Mouse (Mus musculus) embryo, embryonic 11.5 days (tissue): ENCODE measurements around the gene Olfr1308.

Source experiments
- DNase-seq: peaks from one replicate; pipeline ENCODE4 v3.0.0-alpha.2; 2012; ENCODE audit warnings: low read depth, low spot score

The Olfr1308 gene

GRCm38 (mm10) chr2:111964844-111965243, at the start of gene Olfr1308:
TSS of gene Olfr1308 (minus strand) at chr2:111964944.
- no peak for DNase-seq

- DNase-seq = no peak
These were observed 47.9 kb upstream of the Olfr1308 start, which contains the start of gene Olfr1310 for GRCm38 (mm10) chr2:112012608-112013007. TSS of gene Olfr1310 (minus strand) at chr2:112012708.

GRCm38 (mm10) chr2:111990181-111990580, 25.4 kb upstream of the Olfr1308 start, which contains the start of gene Olfr1309:
TSS of gene Olfr1309 (minus strand) at chr2:111990281.
- DNase-seq = no peak

- DNase-seq = no peak
These were observed 15.4 kb downstream of the Olfr1308 start, which contains the start of gene Olfr1307 for GRCm38 (mm10) chr2:111949340-111949739. TSS of gene Olfr1307 (minus strand) at chr2:111949440.

- DNase-seq = no peak
These were observed 48.6 kb downstream of the Olfr1308 start, which contains the start of gene Olfr1306 for GRCm38 (mm10) chr2:111916171-111916570. TSS of gene Olfr1306 (minus strand) at chr2:111916271.
